Comparison of ENCODE assay signal across 7 mouse cellular contexts in the genomic region with DNA sequence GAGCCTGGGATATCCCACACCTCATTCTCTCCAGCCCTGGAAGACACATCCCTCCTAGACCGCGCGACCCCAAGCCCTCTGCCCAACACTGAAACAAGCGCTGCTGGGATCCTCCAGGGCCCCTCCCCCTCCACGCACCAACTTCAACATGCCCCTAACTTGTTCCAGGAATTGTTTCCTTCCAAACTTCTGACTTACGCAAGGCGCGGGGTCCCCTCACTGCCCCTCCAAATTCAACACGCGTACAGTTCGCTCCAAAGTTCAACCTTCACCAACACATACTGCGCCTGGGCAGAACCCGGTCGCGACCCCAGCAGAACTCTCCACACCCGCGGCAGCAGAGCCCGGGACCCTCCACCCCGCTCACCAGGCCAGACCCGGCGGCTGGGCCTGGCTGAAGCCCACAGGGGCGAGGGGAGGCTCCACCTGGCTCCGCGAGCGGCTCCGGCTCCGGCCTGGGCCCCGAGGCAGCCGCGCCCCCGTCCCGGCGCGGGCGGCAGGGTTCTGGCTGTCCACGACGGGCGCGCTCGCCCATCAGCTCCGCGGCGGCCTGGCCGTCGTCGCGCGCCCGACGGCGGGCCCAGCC. TPM values are rescaled to one million over a fixed set of nuclear protein-coding genes. Genes with fewer than 3 reads are reported as not detected.
DNase-seq lines count a peak whose midpoint lies in the region; ATAC-seq and TF ChIP-seq lines count a peak whose summit lies in the region.

No protein-coding gene starts in this region.

- TF ChIP-seq CTCF in kidney, postnatal 0 days (IDR thresholded peaks at IDR 0.05; ENCODE audit: low read depth), result no peak

- DNase-seq in ES-E14 (ENCODE audit: low read depth, low spot score), result no peak
- DNase-seq in adrenal gland, adult 18-20 months (ENCODE audit: low spot score in 2 of 2), result peak; percentile 47 to 60
- peak; percentile 61 for DNase-seq in kidney, postnatal 0 days (ENCODE audit: low spot score)
- peak; percentile 26 to 33 for DNase-seq in spleen, postnatal 36 days (ENCODE audit: low spot score in 2 of 2)

- peak; percentile 68 for ATAC-seq in embryonic facial prominence, embryonic 12.5 days (ENCODE audit: insufficient number of reproducible peaks, insufficient read depth, low FRiP score, low TSS enrichment)
- ATAC-seq in heart, embryonic 14.5 days (ENCODE audit: insufficient number of reproducible peaks, insufficient read depth, low FRiP score, low read depth), result peak; percentile 55
- ATAC-seq in kidney, postnatal 0 days (replicated peaks; ENCODE audit: low FRiP score, low read depth), result peak; percentile 64

- H3K27ac ChIP-seq in ES-E14 (ENCODE audit: insufficient read depth, low read depth, low read length, poor library complexity, severe bottlenecking) (peak overlapping the region; percentile 74), macrophage (peak overlapping the region; percentile 68)
- H3K27ac ChIP-seq in embryonic facial prominence, embryonic 12.5 days, result peak overlapping the region; percentile 93
- peak overlapping the region; percentile 92 to 96 for H3K27ac ChIP-seq in heart, embryonic 14.5 days (replicated peaks in 1 of 2; ENCODE audit: control insufficient read depth in 1 of 2, insufficient read depth in 1 of 2, low read depth in 2 of 2, low read length in 2 of 2)
- H3K27ac ChIP-seq in kidney, postnatal 0 days, result peak overlapping the region; percentile 98

- peak overlapping the region; percentile 89 for H3K9ac ChIP-seq in ES-E14 (ENCODE audit: insufficient read depth, low read depth, low read length, poor library complexity, severe bottlenecking)
- H3K9ac ChIP-seq in embryonic facial prominence, embryonic 12.5 days, result peak overlapping the region; percentile 90
- H3K9ac ChIP-seq in heart, embryonic 14.5 days (ENCODE audit: low read length), result peak overlapping the region; percentile 99
- peak overlapping the region; percentile 99 for H3K9ac ChIP-seq in kidney, postnatal 0 days (ENCODE audit: low read depth, low read length)

- in situ Hi-C loops in ES-E14 (cut with MboI; ENCODE audit: low sequenced_read_pairs in 2 of 2, unreplicated experiment in 2 of 2), result no loop called here

- H3K36me3 ChIP-seq in ES-E14 (ENCODE audit: control insufficient read depth, insufficient read depth, low read length, poor library complexity, severe bottlenecking) (no peaks in the 10 kb centered on the region), macrophage (ENCODE audit: inconsistent target) (no peaks in the 10 kb centered on the region)
- H3K36me3 ChIP-seq in embryonic facial prominence, embryonic 12.5 days, result no peaks in the 10 kb centered on the region
- H3K36me3 ChIP-seq in heart, embryonic 14.5 days (ENCODE audit: control insufficient read depth, insufficient read depth, low read length), result no peaks in the 10 kb centered on the region
- no peaks in the 10 kb centered on the region for H3K36me3 ChIP-seq in kidney, postnatal 0 days (ENCODE audit: insufficient read depth, low read length)

- H3K9me3 ChIP-seq in ES-E14 (ENCODE audit: control insufficient read depth, insufficient read depth, low read depth, low read length), result no peaks in the 10 kb centered on the region
- no peaks in the 10 kb centered on the region for H3K9me3 ChIP-seq in embryonic facial prominence, embryonic 12.5 days
- H3K9me3 ChIP-seq in heart, embryonic 14.5 days (ENCODE audit: control insufficient read depth, low read length), result no peaks in the 10 kb centered on the region
- no peaks in the 10 kb centered on the region for H3K9me3 ChIP-seq in kidney, postnatal 0 days (replicated peaks; ENCODE audit: low read length)

- H3K79me2 ChIP-seq in macrophage (ENCODE audit: inconsistent target), result peaks cover 51% of the 10 kb centered on the region

- WGBS in embryonic facial prominence, embryonic 12.5 days, result under 1% methylated on average over 51 of the region's 51 CpGs
- WGBS in heart, embryonic 14.5 days, result under 1% methylated on average over 51 of the region's 51 CpGs
- under 1% methylated on average over 36 of the region's 51 CpGs for WGBS in kidney, postnatal 0 days
- under 1% methylated on average over 40 of the region's 51 CpGs for WGBS in macrophage (ENCODE audit: missing documents)

- H3K4me2 ChIP-seq in embryonic facial prominence, embryonic 12.5 days (replicated peaks), result peak overlapping the region; percentile 61
- H3K4me2 ChIP-seq in heart, embryonic 14.5 days (ENCODE audit: low read length), result peak overlapping the region; percentile 74
- peak overlapping the region; percentile 82 for H3K4me2 ChIP-seq in kidney, postnatal 0 days (ENCODE audit: low read length)

- no peaks in the 10 kb centered on the region for H3K27me3 ChIP-seq in embryonic facial prominence, embryonic 12.5 days
- H3K27me3 ChIP-seq in heart, embryonic 14.5 days (ENCODE audit: control insufficient read depth, insufficient read depth, low read length), result no peaks in the 10 kb centered on the region
- H3K27me3 ChIP-seq in kidney, postnatal 0 days (ENCODE audit: insufficient read depth, low read length), result no peaks in the 10 kb centered on the region

- peak overlapping the region; percentile 79 to 91 for H3K4me3 ChIP-seq in ES-E14 (ENCODE audit: insufficient read depth in 1 of 2, low read depth in 1 of 2, low read length in 2 of 2, poor library complexity in 1 of 2, severe bottlenecking in 1 of 2)
- H3K4me3 ChIP-seq in embryonic facial prominence, embryonic 12.5 days, result peak overlapping the region; percentile 95
- peak overlapping the region; percentile 97 to 98 for H3K4me3 ChIP-seq in heart, embryonic 14.5 days (ENCODE audit: control insufficient read depth in 1 of 2, insufficient read depth in 1 of 2, low read depth in 1 of 2, low read length in 2 of 2)
- H3K4me3 ChIP-seq in kidney, postnatal 0 days (replicated peaks; ENCODE audit: low read depth, low read length), result peak overlapping the region; percentile 88
- peak overlapping the region; percentile 78 for H3K4me3 ChIP-seq in macrophage (ENCODE audit: inconsistent target)

- peaks cover 0 to 3% of the 10 kb centered on the region in 2 experiments; a peak in 2 of 4 replicates for H3K4me1 ChIP-seq in ES-E14 (ENCODE audit: control insufficient read depth in 2 of 2, insufficient read depth in 2 of 2, low read length in 2 of 2, poor library complexity in 1 of 2)
- peaks cover 16% of the 10 kb centered on the region for H3K4me1 ChIP-seq in embryonic facial prominence, embryonic 12.5 days
- H3K4me1 ChIP-seq in heart, embryonic 14.5 days (ENCODE audit: control insufficient read depth in 2 of 2, insufficient read depth in 2 of 2, low read length in 2 of 2), result peaks cover 0 to 14% of the 10 kb centered on the region in 2 experiments; a peak in 3 of 4 replicates
- H3K4me1 ChIP-seq in kidney, postnatal 0 days (replicated peaks; ENCODE audit: insufficient read depth, low read length), result peaks cover 6% of the 10 kb centered on the region; the same call in 1 of the 2 replicates

TF ChIP-seq in ES-E14, 5 proteins besides CTCF, POLR2A, EP300 and RAD21:
- no peak for TF ChIP-seq ZC3H11A (IDR thresholded peaks at IDR 0.05; ENCODE audit: borderline replicate concordance, low read depth, low read length)
- TF ChIP-seq MAFK (IDR thresholded peaks at IDR 0.05; ENCODE audit: insufficient read depth, low read depth, low read length), result no peak
- peak; percentile 46; the same call in 1 of the 2 replicates for TF ChIP-seq HCFC1 (IDR thresholded peaks at IDR 0.05; ENCODE audit: borderline replicate concordance, insufficient read depth, low read length)
- no peak for TF ChIP-seq ZNF384 (IDR thresholded peaks at IDR 0.05; ENCODE audit: low read depth, low read length)

RNA-seq across cellular contexts. Expression of gene Rnf169, which starts 0.6 kb away (rescaled TPM):
- 19.2 and 26.4 TPM in 2 replicates for total RNA-seq in ES-E14 (2012; rRNA removed)
- 10 to 100 TPM; 14.0 to 17.6 TPM for total RNA-seq in adrenal gland, adult 18-20 months (2021)
- 7.6 and 8.1 TPM in 2 replicates for polyA plus RNA-seq in embryonic facial prominence, embryonic 12.5 days (2016; fragmentation: Nextera tagmentation; extraction: Ambion mirVana)
- polyA plus RNA-seq in heart, embryonic 14.5 days (2014; fragmentation: Nextera tagmentation; extraction: Ambion mirVana), result 4.4 and 4.5 TPM in 2 replicates
- polyA plus RNA-seq in kidney, postnatal 0 days (2015; fragmentation: Nextera tagmentation; extraction: Ambion mirVana), result 4.4 and 5.0 TPM in 2 replicates
- total RNA-seq in macrophage (2018; cell fraction: chromatin; rRNA removed), result 100 to 1,000 TPM in 15 of 26 experiments, 10 to 100 TPM in 11; 44.4 to 168 (median 106) TPM
- 10 to 100 TPM in 23 of 26 experiments, 1 to 10 TPM in 3; 6.1 to 24.9 (median 18.3) TPM for total RNA-seq in macrophage (2018; cell fraction: cytosol; rRNA removed)
- 100 to 1,000 TPM in 4 of 26 experiments, 10 to 100 TPM in 22; 19.2 to 119 (median 58.9) TPM for total RNA-seq in macrophage (2018; cell fraction: nucleus; rRNA removed)
- 10.4 to 15.0 TPM (median 11.8 TPM) in 3 replicates for polyA plus RNA-seq in macrophage (2018)

RNA-seq across cellular contexts. Expression of gene Chrdl2, which starts 26.3 kb away (rescaled TPM):
- total RNA-seq in ES-E14 (2012; rRNA removed), result 0.36 TPM in 1 of 2 replicates, not detected in the other
- total RNA-seq in adrenal gland, adult 18-20 months (2021), result not detected
- 1.2 and 1.7 TPM in 2 replicates for polyA plus RNA-seq in embryonic facial prominence, embryonic 12.5 days (2016; fragmentation: Nextera tagmentation; extraction: Ambion mirVana)
- 0.30 TPM in 1 of 2 replicates, not detected in the other for polyA plus RNA-seq in heart, embryonic 14.5 days (2014; fragmentation: Nextera tagmentation; extraction: Ambion mirVana)
- polyA plus RNA-seq in kidney, postnatal 0 days (2015; fragmentation: Nextera tagmentation; extraction: Ambion mirVana), result 0.22 and 0.32 TPM in 2 replicates
- not detected for total RNA-seq in macrophage (2018; cell fraction: chromatin; rRNA removed)
- total RNA-seq in macrophage (2018; cell fraction: cytosol; rRNA removed), result not detected
- total RNA-seq in macrophage (2018; cell fraction: nucleus; rRNA removed), result under 1 TPM in 1 of 26 experiments, not detected in 25; 0.50 TPM
- polyA plus RNA-seq in macrophage (2018), result not detected in 3 replicates
